Mouse (Mus musculus) megakaryocyte progenitor cell, adult 5-6 weeks (primary cell): ENCODE results near the gene Zyx. TPM values are rescaled to one million over a fixed set of nuclear protein-coding genes. Genes with fewer than 3 reads are reported as not detected.

Experiments used
- ATAC-seq: replicated peaks from 2 replicates; pipeline ENCODE4 v1.8.0; 2016; ENCODE audit warnings: mild to moderate bottlenecking, moderate TSS enrichment, inconsistent platforms; ENCODE audit not compliant: poor library complexity
- total RNA-seq, 2 experiments: library from RNA; stranded (forward) in 1 of 2; stranded (reverse) in 1 of 2; fragments of 157-497, 149-512 nt in 1 of 2; fragments of 200-1000 nt in 1 of 2; gene quantifications; 2 replicates each; pipeline versions ENCODE4 v1.2.3 to v1.2.4; 2015 to 2017

The Zyx gene
- total RNA-seq, 2 experiments from 2014 or later = 22.2 to 75.9 TPM

GRCm38 (mm10) chr6:42364066-42364465 lies 14.6 kb downstream of the Zyx start:
- no peak for ATAC-seq

GRCm38 (mm10) chr6:42364607-42365006 lies 15.2 kb downstream of the Zyx start:
- no peak for ATAC-seq

GRCm38 (mm10) chr6:42365215-42365614 lies 15.8 kb downstream of the Zyx start:
- ATAC-seq = no peak

DNA sequence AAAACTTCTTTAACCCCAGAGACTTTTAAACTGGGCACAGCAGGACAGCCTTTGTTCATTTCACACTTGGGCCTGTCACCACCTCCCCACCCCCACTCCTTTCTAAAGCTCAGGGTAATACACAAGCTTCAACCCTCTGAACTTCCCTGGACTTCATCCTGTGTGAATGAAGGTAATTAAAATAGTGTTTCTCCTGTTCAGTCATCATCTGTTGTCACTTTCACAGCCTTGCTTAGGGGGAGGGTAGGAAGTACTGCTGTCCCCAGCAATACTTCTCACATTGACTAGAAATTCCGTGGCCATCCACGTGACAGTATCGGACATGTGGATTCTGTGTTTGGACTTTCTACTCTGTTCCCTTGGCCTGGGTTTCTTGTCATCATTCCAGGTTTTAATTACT lies 20.4 kb downstream of the Zyx start:
- ATAC-seq = no peak

DNA sequence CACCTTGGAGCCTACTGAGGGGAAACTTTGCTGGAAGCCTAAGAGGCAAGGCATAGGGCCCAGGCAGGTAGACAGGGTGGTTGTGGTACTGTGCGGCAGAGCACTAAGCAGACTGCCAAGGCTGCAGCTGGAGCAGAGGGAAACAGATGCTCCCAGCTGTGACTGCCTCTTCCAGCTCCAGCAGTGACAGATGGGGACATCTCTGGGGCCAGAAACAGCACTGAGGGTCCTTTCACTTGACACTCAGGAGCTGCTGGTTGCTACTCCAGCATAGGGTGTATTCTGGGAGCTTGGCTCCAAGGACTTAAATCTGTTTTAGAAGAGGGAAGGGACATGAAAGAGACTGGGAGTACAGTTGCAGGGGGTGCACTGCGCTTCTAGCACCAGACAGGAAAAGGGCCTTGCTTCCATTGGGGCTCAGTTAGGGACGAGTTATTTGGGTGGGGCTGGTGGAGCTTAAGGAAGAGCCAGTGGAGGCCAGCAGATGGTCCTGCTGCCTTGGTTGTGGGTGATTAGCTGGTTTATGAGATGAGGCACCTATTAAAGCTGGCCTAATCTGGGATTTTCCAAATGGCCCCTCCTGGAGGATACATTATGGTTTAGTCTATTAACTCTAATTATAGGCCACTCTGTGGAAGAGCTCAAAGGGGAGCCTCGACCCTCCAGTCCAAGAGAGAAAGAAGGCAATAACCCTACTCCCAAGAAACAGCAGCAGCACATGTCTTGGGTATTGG lies 21.4 kb downstream of the Zyx start:
- ATAC-seq = no peak

- ATAC-seq = no peak
Observed at GRCm38 (mm10) chr6:42372001-42372400, 22.6 kb downstream of the Zyx start.

DNA sequence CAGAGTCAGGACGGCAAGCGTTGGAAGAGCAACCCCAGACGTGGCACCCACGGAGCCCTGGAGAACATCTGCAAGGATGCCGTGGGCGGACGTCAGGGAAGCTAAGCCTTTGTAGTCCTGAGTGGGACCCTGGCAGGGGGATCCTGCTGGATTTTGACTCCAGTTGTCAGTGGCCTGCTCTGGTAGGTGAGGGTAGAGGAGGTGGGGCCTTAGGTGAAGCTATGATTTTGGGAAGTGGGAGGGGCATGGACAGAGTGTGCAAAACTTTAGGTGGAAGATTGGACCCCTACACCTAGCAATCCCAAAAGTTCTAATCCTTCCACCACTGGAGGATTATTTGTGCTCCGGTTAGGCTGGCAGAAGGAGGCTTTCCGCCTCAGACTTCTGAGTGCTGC lies 23.0 kb downstream of the Zyx start:
- ATAC-seq = no peak

DNA sequence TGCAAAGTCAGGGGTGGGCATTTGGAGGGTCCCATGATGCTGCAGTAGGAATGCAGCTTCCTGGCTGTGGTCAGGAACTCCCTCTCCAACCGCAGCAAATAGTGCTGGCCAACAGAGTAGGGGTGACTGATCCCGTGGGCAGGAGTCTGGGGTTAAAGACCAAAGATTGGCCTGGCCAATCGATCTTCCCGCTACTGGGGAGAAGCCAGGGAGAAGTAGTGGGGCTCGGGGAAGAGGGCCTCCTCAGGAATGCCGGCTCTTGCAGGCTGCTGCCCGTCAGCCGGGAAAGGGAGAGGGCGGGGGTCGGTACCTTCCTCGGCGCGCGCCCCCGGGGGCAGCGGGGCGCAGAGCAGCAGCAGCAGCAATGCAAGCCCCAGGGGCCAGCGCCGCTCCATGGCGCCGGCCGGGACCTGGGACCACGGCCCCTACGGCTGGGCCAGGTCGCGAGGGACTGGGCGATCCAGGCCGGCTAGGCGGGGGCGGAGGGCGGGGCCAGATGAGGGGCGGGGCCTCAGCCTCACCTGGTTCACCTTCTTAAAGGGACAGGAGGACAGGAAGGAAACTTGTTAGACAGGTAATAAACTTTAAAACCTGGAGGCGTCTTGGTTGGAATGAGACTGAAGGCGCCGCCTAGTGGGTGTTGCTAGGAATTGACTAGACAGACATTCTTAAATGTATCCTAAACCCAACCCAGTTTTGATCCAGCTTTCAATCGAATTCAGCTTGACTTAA lies 23.6 kb downstream of the Zyx start, which contains the start of gene Epha1:
Gene Epha1, minus strand, starts transcription at position 453 of the 732 bp plus-strand sequence.
- ATAC-seq = peak; percentile 59

DNA sequence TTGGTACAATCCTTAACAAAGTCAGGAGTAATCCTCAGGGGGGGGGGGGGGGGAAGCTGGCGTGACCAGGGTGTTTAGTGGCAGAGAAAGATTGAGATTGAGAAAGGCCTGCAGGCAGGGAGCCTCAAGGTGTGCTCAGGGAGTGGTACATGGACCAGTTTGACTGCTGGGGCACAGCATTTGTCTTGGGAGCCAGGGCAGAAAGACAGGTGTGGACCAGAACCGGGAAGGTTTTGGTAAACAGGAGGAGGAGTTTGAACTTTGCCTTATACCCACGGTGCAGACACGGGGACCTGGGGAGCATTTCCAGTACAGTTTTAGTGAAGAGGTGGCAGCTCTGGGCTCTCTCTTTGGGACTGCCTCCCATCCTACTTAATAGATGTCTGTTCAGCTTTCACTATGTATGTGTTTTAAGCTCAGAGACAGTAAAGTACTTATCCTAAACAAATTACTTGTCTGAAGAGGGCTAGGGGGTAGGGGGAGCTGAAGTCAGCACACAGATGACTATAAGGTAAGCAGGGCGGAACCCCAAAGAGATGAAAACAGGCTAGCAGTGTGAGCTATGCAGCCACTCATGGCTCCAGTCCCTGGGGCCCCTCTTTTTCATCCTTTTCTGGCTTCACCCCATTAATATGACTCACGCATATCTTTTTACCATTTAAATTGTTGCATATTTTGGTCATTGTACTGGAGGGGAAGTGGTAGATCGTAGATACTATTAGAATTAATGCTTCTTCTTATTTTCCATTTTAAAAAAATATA lies 24.4 kb downstream of the Zyx start:
- no peak for ATAC-seq

DNA sequence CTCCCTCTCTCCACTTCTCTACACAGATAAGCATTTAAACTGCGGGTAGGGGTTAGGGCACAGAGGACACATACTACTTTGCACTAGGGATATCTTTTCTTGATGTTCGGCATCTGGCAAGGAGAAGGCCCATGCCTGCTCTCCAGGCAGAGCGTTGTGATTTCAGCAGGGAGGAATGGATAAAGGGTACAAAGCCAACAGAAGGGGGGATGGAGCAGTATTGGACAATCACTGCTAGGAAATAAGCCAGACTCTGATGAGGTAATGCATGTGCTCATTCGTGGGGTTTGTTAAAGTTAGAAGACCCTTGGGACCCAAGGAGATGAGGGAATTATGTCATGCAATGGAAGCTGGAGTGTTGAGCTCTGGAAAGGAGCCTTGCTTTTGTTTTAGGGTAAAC lies 25.3 kb downstream of the Zyx start:
- ATAC-seq = no peak

- no peak for ATAC-seq
Observed at GRCm38 (mm10) chr6:42375131-42375530, 25.7 kb downstream of the Zyx start.

DNA sequence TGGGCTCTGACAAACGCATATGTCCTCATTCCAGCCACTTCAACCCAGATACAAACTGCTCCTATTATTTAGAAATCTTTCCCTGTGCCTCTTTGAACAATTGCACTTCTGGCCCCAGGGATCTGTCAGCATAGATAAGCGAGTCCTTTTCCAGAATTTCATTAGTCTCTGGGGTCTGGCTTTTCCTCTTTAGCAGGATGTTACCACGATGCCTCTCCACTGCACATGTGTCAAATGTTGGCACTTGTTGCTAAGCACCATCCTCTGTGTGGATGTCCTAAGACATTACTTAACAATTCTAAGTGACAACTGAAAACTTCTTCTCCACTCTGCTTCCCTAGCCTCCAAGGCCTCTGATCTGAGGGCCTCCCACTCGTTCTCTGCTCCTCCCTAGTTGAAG lies 26.6 kb downstream of the Zyx start:
- 0 out of 2 replicates have a peak, but pooled peaks have one; percentile 2 for ATAC-seq

DNA sequence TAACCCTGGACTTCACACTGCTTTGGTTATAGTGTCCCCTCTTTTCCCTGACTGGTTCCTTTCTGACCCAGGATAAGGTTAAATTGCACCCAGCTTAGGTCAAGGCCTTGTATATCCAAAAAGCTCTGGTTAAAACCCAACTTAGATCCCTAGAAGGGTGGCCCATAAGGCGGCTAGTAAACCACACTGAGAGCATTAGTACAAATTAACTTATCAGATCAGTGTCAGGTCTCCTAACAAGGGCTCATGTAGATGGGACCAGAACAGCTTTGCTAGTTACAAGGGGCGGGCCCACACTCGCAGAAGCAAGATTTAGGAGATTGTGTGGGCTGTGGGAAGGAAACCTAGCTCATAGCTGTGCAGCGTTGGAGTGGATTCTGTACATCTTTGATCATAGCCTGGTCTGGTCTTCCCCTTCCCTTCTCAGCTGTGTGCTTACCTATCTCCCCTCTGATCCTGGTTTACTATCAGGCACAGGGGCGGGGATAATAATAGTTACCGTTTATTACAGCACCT lies 27.1 kb downstream of the Zyx start:
- ATAC-seq = peak; percentile 25

DNA sequence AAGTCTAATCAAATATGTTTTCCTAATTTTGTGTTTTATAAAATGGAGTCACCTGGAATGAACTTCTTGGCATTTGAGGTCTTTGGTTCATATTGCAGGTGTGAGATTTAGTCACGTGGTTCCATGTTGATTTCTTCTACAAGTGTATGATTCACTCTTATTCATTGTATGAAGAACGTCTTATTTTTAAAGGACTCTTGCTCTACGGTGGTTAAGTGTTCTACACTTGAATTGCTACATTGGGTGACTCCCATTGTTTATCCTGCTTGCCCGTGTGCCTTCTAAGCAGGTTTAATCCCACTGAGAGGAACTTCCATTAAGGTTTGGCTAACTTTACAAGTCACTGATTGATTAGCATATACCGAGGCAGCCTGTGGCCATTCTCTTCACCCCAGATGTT lies 27.9 kb downstream of the Zyx start:
- ATAC-seq = no peak

DNA sequence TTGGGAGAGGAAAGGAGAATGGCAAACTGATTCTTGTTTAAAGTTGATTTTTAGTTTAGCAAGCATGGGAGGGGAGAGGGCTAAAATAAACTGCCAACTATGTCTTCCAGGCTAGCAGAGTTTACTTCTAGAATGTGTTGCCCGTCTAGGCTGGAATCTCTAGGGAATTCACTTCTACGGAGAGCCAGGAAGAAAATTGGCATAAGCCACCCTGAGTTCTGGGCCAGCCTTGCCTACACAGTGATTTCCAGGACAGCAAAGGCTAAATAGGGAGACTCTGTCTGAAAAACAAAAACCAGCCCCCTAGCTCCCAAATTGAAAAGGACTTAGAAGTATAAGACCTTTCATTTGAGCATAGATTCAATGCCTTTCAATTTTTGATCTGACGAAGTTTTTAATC lies 30.1 kb downstream of the Zyx start:
- no peak for ATAC-seq

GRCm38 (mm10) chr6:42380416-42381144 lies 31.1 kb downstream of the Zyx start:
- ATAC-seq = peak; percentile 73

DNA sequence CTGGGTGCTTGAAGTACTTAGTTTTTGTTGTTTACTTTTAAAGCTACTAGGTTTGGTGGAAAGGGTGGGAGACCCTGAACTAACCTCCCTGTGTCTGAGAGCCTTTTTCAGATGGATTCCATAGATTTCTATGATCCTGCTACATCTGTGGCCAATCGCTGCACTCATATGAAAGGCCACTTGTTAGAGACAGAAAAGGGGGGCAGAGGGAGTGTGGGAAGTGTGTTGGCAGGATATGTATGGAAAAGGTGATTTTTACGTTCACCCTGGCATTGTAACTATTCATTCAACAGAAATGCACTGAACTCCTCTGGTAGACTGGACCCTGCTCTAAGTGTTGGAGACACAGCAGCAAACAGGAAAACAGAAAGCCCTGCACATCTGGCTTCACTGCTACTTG lies 31.8 kb downstream of the Zyx start:
- no peak for ATAC-seq

DNA sequence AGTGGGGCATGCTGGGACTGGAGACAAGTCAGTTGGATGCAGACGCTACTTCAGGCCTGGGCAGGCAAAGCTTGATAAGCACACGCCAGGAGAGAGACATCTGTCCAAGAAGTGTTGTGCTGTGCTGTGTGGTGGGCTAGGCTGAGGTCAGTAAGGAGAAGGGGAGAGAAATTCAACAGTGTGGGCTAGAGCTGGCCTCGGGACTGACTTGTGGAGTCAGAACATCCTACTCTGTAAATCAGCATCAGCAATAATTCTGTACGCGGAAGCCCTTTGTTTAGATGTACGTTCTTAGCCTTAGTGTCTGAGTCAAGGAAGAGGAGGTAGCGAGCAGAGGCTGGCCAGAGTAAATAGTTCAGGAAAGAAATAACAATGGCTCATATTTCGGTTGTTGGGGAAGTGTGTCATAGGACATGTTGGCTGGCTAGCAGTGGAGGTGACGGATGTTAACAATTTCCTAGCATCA lies 32.5 kb downstream of the Zyx start:
- peak; percentile 27 for ATAC-seq

DNA sequence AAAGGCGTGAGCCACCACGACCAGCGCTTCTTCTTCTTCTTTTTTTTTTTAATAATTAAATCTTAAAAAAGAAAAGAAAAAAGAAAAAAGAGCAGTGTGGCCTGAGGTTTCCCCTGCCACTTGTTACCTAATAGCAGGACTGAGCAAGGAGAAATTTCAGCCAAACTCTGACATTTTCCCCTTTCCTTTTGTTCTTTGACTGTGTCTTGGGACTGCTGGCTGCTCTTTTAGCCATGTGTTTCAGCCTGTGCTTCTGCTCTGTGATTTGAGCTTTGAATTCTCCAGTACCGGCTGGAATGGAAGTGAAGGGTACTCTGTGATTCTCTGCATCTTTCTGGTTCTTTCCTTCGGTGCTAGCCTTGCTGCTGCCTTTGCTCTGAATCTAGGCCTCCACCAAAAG lies 33.9 kb downstream of the Zyx start:
- ATAC-seq = no peak

DNA sequence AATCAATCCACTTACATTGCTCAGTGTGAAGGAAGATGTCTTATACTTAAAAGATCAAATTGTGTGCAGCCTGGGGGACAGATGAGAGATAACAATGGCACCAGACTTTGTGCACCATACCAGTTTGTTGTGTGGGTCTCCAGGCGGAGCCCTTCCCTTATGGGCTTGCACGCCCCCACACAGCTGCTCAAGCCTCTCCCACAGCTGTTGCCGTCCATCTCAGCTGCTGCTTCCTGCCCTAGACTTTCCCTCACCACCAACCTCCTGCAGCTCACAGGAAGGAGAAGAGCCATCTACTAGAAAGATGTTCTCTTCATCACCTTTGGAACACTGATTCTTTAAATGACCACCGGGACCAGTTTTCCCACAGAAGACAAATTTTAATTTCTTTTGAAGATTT lies 36.2 kb downstream of the Zyx start:
- ATAC-seq = no peak; the same call in 1 of the 2 replicates
